Mouse (Mus musculus) ES-Bruce4 (cell line): Measurements from ENCODE around the gene Enthd1. TPM values are rescaled to one million over a fixed set of nuclear protein-coding genes. Genes with fewer than 3 reads are reported as not detected.
"Not testable (repeated sequence)": the region's sequence is repeated elsewhere in the genome, so short reads cannot be mapped to it uniquely, and the experiment has no call there.

Experiments
- H3K27ac ChIP-seq: 2 replicates; pipeline ENCODE4 v1.5.1; 2012; ENCODE audit warnings: low read length, inconsistent platforms; ENCODE audit not compliant: insufficient read depth
- H3K27me3 ChIP-seq: 2 replicates; pipeline ENCODE4 v1.6.1; 2012; ENCODE audit warnings: mild to moderate bottlenecking, low read length, inconsistent platforms; ENCODE audit not compliant: control insufficient read depth, poor library complexity, insufficient read depth, severe bottlenecking
- H3K36me3 ChIP-seq: 2 replicates; pipeline ENCODE4 v1.6.1; 2012; ENCODE audit warnings: inconsistent platforms, mild to moderate bottlenecking, low read length, moderate library complexity; ENCODE audit not compliant: control insufficient read depth, poor library complexity, insufficient read depth, severe bottlenecking
- H3K4me1 ChIP-seq: one replicate; pipeline ENCODE4 v1.8.1; 2011; ENCODE audit warnings: low read length; ENCODE audit not compliant: control insufficient read depth, insufficient read depth
- H3K4me3 ChIP-seq: 2 replicates; pipeline ENCODE4 v1.5.1; 2011; ENCODE audit warnings: low read depth, mild to moderate bottlenecking, low read length
- H3K9ac ChIP-seq: 2 replicates; pipeline ENCODE4 v1.6.1; 2012; ENCODE audit warnings: low read depth, mild to moderate bottlenecking, inconsistent platforms; ENCODE audit not compliant: poor library complexity, severe bottlenecking
- H3K9me3 ChIP-seq: replicated peaks from 2 replicates; pipeline ENCODE4 v1.6.1; 2012; ENCODE audit warnings: mild to moderate bottlenecking, low read length, inconsistent platforms; ENCODE audit not compliant: control insufficient read depth, poor library complexity, insufficient read depth, severe bottlenecking
- CTCF ChIP-seq: IDR thresholded peaks from one replicate; pipeline ENCODE4 v1.8.1; 2011; ENCODE audit warnings: low read depth, low read length
- EP300 ChIP-seq: IDR thresholded peaks from 2 replicates; pipeline ENCODE4 v1.6.1; 2011; ENCODE audit warnings: low read depth, low read length; ENCODE audit not compliant: insufficient read depth
- POLR2A ChIP-seq: IDR thresholded peaks from one replicate; pipeline ENCODE4 v1.8.1; 2011; ENCODE audit warnings: low read length; ENCODE audit not compliant: insufficient read depth
- polyA plus RNA-seq: library from polyadenylated mRNA; stranded (reverse); fragments of >200 nt; gene quantifications from 2 replicates; pipeline ENCODE4 v1.2.4, GENCODE M21; 2011; ENCODE audit warnings: low read depth; ENCODE audit not compliant: missing spikeins, insufficient read depth, insufficient read length

The Enthd1 gene
- polyA plus RNA-seq, 1 experiment: not detected

DNA sequence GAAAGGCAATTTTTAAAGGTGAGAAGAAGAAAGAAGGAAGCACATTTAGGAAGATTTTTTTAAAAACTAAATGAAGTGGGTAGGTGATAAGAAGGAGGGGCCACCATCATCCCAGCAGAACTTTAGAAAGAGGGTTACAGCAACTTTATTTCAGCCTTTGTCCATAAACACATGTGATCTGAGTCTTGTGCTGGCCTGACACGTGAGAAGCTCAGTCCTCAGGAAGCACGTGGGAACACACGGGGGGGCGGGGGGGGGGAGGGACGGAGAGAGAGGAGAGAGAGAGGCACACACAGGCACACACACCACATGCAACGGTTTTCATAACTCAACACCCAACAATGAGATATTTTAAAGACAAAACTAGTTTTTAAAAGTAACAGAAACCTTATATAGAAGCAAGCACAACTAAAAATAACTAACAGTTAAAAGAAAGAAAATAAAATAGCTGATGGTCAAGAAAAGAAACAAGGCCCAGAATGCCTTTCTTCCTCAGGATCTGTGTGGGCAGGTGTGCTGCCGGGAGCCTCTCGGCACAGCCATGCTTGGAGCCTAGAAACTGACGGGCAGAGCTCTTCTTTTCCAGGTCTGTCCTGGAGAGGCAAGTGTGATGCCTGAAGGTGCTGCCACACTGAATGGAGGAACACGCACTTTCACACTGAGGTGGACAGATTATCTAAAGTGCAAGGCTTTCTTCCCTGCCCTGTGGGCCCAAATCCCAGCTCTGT, 43.1 kb downstream of the Enthd1 start:
- Histone ChIP-seq H3K4me3 (no peak overlapping the region), H3K27me3 (no peaks in the 10 kb centered on the region), H3K9ac (no peak overlapping the region), H3K36me3 (no peaks in the 10 kb centered on the region), H3K4me1 (no peaks in the 10 kb centered on the region), H3K9me3 (no peaks in the 10 kb centered on the region), H3K27ac (no peak overlapping the region)
- TF ChIP-seq CTCF: no peak

DNA sequence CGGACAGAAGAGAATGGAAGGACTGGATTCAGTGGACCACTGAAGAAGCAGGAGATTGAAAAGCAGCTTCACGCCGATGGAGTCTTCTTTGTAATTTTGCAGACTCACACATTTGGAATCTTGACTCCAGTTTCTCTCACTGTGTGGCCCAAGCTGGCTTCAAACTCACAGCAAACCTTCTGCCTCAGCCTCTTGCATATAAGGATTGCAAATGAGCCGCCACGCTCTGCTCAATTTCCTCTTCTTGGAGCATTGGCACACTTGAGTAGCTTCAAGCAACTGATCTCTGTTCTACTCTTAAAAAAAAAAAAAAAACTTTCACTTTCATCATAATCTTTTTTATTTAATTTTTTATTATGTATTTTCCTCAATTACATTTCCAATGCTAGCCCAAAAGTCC, 45.0 kb downstream of the Enthd1 start:
- Histone ChIP-seq H3K36me3 (no peaks in the 10 kb centered on the region), H3K9ac (no peak overlapping the region), H3K4me3 (no peak overlapping the region), H3K27me3 (no peaks in the 10 kb centered on the region), H3K4me1 (no peaks in the 10 kb centered on the region), H3K9me3 (no peaks in the 10 kb centered on the region), H3K27ac (no peak overlapping the region)
- TF ChIP-seq POLR2A (no peak), CTCF (no peak), EP300 (no peak)

DNA sequence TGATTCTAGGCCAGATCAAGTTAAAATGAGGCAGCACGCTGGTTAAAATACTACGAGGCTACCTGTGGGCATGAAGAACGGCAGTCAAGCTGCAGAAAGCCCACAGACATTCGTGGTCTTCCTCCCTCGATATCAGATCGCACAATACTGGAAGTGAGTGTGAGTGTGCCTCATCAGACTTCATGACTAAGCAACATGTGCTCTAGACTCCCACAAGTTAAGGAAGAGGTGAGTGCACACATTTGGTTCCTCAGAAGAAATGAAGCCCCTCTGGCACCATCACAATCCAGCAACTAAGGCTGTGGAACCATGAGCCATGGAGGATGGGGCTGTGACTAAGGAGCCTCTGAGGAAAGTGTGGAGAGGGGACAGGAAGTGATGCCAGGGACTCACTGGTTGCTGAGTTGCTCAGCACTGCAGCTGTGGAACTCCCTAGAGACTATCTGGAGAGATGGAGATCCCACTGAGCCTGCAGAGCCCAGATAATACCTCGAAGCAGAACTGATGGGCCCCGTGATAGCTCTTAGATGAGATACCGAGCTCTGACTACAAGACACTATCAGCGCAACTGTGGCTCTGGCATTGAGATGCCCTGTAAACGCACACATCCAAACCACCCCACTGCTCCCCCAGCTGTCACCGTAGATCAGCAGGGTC, 46.3 kb downstream of the Enthd1 start:
- no peak for TF ChIP-seq CTCF
- no peak for TF ChIP-seq POLR2A
- no peak for TF ChIP-seq EP300
- Histone ChIP-seq H3K27ac (no peak overlapping the region), H3K27me3 (no peaks in the 10 kb centered on the region), H3K9me3 (no peaks in the 10 kb centered on the region), H3K4me3 (no peak overlapping the region), H3K9ac (no peak overlapping the region), H3K36me3 (no peaks in the 10 kb centered on the region), H3K4me1 (no peaks in the 10 kb centered on the region)

DNA sequence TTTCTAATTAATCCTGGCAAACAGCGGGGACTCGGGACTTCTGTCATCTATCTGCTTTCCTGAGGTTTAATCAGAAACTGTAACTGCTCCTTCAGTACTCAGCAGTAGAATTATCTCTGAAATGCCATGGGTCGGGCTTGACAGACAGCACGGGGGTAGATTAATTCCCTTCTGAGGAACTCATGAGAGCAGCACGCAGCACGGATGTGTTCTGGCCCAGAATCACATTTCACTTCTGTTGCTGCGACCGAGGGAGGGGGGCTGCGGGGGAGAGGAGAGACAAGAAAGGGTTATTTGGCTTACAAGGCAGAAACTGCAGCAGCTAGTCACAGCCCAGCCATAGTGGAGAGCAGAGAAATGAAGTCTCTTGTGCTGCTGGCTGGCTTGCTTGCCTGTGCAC, 47.0 kb downstream of the Enthd1 start:
- H3K27me3 ChIP-seq: no peaks in the 10 kb centered on the region
- H3K9me3 ChIP-seq: no peaks in the 10 kb centered on the region
- TF ChIP-seq EP300: no peak
- no peak for TF ChIP-seq POLR2A
- TF ChIP-seq CTCF: no peak
- H3K27ac ChIP-seq: no peak overlapping the region
- H3K36me3 ChIP-seq: no peaks in the 10 kb centered on the region
- H3K9ac ChIP-seq: no peak overlapping the region
- no peaks in the 10 kb centered on the region for H3K4me1 ChIP-seq
- H3K4me3 ChIP-seq: no peak overlapping the region

DNA sequence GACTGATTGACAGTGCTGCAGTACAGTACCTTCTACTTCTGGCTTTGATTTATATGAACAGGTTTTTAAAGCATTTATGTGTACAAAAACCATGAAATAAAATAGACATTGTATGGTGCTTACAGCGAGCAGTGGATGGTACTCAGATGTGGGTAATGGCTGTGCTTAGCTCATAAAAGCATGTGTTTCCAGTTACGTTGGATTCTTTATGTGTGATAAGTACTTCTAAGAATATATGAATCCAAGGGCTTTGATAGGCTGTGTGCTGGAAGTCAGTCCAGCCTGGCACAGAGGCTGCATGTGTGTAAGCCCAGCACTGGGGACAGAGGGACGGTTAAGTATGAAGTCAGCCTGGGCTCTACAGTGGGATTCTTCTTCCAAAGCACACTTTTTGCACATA, 48.4 kb downstream of the Enthd1 start:
- Histone ChIP-seq H3K9me3 (no peaks in the 10 kb centered on the region), H3K36me3 (no peaks in the 10 kb centered on the region), H3K27me3 (no peaks in the 10 kb centered on the region), H3K9ac (no peak overlapping the region), H3K27ac (no peak overlapping the region), H3K4me1 (no peaks in the 10 kb centered on the region), H3K4me3 (no peak overlapping the region)
- TF ChIP-seq EP300: no peak
- no peak for TF ChIP-seq POLR2A
- TF ChIP-seq CTCF: no peak

DNA sequence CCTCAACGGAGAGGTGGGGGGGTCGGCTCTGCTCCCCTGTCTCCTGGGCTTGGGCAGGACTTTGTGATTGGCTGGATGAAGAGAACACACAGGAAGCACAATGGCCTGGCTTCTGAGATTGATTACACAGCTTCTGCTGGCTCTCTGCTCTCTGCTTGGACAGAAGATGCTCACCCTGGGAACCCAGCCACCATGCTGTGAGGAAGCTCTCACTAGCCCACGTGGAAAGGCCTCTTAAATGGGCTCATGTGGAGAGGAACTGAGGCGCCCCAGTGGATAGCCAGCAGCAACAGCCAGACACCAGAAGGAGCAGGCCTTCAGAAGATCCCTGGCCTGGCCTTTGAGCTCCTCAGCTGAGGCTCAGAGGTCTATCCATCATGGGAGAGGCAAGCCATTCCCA, 59.9 kb downstream of the Enthd1 start:
- no peak overlapping the region for H3K27ac ChIP-seq
- no peak for TF ChIP-seq CTCF
- TF ChIP-seq POLR2A: no peak
- TF ChIP-seq EP300: no peak
- H3K9me3 ChIP-seq: no peaks in the 10 kb centered on the region
- H3K36me3 ChIP-seq: no peaks in the 10 kb centered on the region
- peaks cover 2% of the 10 kb centered on the region for H3K4me1 ChIP-seq
- H3K27me3 ChIP-seq: no peaks in the 10 kb centered on the region
- H3K4me3 ChIP-seq: no peak overlapping the region
- no peak overlapping the region for H3K9ac ChIP-seq

DNA sequence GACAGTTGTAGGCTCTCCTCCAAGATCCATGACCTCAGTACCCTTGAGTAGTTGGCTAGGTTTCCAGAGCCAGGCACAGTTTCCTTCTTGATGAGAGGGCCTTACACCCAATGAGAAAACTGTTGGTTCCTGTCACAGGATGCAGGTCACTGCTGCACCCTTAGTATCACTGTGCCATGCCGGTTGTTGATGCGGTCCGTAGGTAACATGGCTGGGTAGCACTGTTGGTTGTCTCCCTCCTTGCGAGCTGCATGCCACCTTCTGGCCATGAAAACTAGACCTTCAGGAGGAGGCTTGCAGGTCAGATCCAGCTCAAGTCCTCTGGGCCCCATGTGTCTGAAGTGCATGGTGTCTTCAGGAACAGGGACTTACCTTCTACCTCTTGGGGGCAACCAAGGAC, 61.8 kb downstream of the Enthd1 start:
- H3K36me3 ChIP-seq, H3K9ac ChIP-seq, H3K27ac ChIP-seq, H3K27me3 ChIP-seq, H3K4me1 ChIP-seq, H3K9me3 ChIP-seq, H3K4me3 ChIP-seq: not testable (repeated sequence)
